Mouse (Mus musculus): ENCODE results near the gene Celf1. TPM values are rescaled to one million over a fixed set of nuclear protein-coding genes. Genes with fewer than 3 reads are reported as not detected.
A peak's percentile ranks its signal among the peaks of the same experiment; 100 is the strongest.

Gene Celf1
- polyA plus RNA-seq, 1 experiment from 2014 or later: 132 TPM

DNA sequence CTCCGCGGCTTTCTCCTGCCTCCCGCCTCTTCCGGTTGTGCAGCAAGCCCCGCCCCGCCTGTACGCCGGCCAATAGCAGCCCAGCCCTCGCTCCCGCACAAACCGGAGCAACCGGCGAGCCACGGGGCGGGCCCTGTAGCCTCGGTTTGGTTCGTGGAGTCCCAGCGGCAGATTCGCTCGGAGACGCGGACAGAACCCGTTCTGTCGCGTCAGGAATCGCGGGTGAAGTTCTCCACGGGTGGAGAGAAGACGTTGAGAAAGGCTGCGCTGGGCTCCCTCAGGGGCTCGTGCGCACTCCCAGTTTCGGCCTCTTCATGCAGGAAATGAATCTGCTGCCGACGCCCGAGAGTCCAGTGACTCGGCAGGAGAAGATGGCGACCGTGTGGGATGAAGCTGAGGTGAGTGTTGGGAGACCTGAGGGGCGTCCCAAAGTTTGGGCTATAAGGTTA, 113.8 kb downstream of the Celf1 start, which contains the start of gene Psmc3:
Psmc3 (plus strand) TSS at position 76 of the 449 bp plus-strand sequence.
- H3K27me3 ChIP-seq: no peaks in the 10 kb centered on the region
- peak within 1 kb of the TSS; percentile 72 for H3K27ac ChIP-seq
- peaks cover 44% of the 10 kb centered on the region for H3K36me3 ChIP-seq (ENCODE audit: poor library complexity, severe bottlenecking)
- peak within 1 kb of the TSS; percentile 84 for H3K4me2 ChIP-seq
- H3K4me1 ChIP-seq: peaks cover 17% of the 10 kb centered on the region
- no peaks in the 10 kb centered on the region for H3K9me3 ChIP-seq (replicated peaks)
- peak within 1 kb of the TSS; percentile 73 for H3K9ac ChIP-seq
- peak within 1 kb of the TSS; percentile 61 for H3K4me3 ChIP-seq
- peak; percentile 99 for ATAC-seq
- under 1% methylated on average over 40 of the region's 40 CpGs for WGBS

DNA sequence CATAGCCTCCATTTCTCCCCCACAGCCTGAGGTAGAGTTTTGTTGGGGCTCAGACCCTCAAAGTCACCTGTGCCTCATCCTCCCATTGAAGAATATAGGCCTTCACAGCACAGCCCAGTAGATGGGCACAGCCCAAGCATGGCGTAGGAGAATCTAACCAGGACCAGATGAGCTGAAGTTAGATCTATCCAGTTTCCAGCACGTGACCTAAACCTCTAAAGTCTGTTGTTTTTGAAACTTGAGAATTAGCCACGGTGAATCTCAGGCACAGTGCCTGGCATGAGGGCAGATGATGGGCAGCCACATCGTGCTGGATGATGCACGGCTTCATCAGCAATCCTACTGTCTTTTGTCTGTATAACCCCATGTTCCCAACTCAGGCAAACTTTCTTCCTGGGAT, 118.3 kb downstream of the Celf1 start:
- Histone ChIP-seq H3K27ac (no peak overlapping the region), H3K9ac (no peak overlapping the region), H3K27me3 (no peaks in the 10 kb centered on the region), H3K36me3 (ENCODE audit: poor library complexity, severe bottlenecking) (peaks cover 82% of the 10 kb centered on the region), H3K4me1 (peaks cover 13% of the 10 kb centered on the region), H3K4me3 (no peak overlapping the region), H3K9me3 (replicated peaks) (no peaks in the 10 kb centered on the region), H3K4me2 (no peak overlapping the region)
- no peak for ATAC-seq
- WGBS: 93% methylated on average over 5 of the region's 5 CpGs

DNA sequence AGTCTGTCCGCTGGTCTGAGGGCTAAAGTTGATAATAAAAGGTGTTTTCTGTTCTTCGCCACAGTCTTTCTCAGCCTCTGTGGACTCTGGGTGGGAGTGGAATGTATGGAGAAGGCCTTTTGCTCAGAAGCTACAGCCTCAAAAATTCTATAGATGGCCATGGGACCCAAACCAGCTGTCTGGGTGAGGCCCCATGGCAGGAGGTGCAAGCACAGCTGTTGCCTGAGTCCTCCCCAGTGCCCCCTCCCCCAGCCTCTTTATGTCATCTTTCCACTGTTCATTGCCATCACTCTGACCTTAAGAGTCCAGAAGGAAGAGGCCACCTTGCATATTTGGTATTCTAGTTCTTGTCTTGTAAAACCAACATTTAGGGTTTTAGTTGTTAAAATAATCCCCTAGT, 119.2 kb downstream of the Celf1 start:
- WGBS: 100% methylated on average over 2 of the region's 2 CpGs
- Histone ChIP-seq H3K4me2 (no peak overlapping the region), H3K9me3 (replicated peaks) (no peaks in the 10 kb centered on the region), H3K9ac (no peak overlapping the region), H3K36me3 (ENCODE audit: poor library complexity, severe bottlenecking) (peaks cover 91% of the 10 kb centered on the region), H3K27ac (no peak overlapping the region), H3K4me3 (no peak overlapping the region), H3K4me1 (peaks cover 13% of the 10 kb centered on the region), H3K27me3 (no peaks in the 10 kb centered on the region)
- ATAC-seq: no peak

DNA sequence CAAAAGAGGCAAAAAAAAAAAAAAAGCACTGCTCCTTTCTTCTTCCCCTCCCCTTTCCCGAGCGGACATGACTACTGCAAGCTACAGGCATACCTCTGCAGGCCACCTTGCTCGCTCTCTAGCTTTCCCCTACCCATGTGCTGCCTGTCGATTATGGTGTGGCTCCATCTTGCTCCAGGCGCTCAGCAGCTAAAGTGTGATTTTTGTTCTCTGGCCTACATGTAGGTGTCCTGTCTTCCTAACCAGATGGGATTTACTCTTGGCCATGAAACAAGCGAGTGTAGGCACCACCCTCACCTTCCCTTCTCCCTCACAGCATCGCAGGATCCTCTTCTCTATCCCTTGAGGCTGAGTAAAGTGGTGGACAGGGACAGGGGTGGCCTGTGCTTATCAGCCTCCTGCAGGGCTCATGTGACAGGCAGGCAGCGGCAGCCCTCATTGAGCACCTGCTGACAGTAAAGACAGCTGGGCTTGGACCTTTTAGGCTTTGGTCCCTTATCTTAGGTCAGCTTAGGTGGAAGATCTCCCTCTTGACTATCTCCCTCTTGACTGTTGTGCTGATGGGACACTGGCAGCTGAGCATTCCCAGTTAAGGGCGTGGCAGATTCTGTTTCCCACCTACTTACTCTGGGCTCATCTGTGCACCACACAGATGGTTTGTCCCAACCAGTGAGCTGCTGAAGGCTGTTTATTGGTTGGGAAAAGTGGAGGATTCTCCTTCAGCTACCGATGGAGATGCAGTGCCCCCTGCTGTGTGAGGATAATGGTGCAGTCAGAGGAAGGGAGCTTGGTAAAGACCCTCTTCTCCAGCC, 120.6 kb downstream of the Celf1 start:
- peak; percentile 61 for ATAC-seq
- Histone ChIP-seq H3K27ac (no peak overlapping the region), H3K9ac (no peak overlapping the region), H3K4me3 (no peak overlapping the region), H3K4me1 (0 out of 2 replicates have a peak, but pooled peaks cover 4% of the 10 kb centered on the region), H3K36me3 (ENCODE audit: poor library complexity, severe bottlenecking) (peaks cover 99% of the 10 kb centered on the region), H3K27me3 (no peaks in the 10 kb centered on the region), H3K4me2 (no peak overlapping the region), H3K9me3 (replicated peaks) (no peaks in the 10 kb centered on the region)
- 76% methylated on average over 10 of the region's 10 CpGs for WGBS

DNA sequence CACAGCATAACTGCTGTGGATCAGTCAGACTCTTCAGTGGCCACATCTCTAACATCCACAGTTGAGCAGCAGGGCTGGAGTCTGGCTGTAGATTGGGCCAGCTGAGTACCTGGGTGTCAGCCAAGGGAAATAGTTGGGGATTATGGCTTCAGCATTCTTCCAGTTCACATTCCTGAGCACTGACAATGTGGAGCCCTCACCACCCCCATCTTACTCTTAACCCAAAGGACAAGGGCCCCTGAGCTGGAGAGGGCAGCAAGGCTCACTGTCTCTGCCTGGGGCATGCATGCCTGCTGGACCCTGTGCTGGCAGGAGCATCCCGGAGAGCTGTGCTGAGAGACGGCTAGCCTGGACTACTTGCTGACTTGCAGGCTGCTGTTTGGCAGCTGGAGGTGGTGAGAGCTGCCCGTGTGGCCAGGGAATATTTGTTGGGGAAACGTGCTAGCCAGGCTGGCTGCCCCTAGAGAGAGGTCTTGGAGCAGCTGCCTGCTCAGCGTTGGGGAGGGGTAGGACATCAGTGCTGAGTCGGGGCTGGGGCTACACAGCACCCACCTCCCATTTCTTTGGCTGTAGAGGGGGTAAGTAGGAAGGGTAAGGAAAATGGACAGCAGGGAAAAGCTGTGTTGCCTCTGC, 121.8 kb downstream of the Celf1 start:
- 86% methylated on average over 6 of the region's 6 CpGs for WGBS

DNA sequence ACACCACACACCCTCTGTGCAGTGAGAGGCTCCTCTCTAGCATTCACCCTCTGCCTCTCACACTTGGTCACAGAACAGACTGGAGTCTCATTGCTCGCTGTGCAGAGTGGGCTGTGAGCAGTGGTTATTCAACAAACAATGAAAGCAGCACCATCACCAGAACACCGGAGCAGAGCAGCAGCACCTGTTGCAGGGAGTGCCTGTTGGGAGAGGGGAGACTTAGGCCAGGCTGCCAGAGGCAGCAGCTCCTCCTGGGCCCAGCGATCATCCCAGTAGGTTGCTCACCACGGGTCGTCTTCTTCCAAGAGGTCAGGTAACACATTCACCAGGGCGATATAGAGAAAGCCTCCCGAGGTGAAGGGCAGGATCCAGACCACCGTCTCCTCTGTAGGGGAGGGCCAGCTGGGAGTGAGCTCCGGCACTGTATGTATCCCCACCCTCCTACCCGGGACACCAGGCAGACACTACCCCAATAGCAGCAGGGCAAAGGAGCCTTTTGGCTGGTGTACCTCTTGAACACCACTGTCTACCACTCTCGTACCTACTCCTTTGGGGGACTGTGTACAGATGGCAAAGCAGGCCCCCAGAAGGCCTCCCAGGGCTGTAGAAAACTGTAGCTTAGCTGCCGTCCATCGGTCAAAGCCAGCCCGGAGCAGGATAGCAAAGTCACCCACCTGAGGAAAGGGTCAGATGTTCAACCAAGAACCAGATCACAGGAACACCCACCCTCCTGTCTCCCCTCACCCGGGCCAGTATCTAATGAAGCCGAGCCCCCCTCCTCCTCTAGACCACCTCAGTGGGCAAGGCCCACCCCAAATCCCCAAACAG, 122.8 kb downstream of the Celf1 start:
- Histone ChIP-seq H3K27me3 (no peaks in the 10 kb centered on the region), H3K9me3 (replicated peaks) (no peaks in the 10 kb centered on the region), H3K36me3 (ENCODE audit: poor library complexity, severe bottlenecking) (peaks cover 85% of the 10 kb centered on the region), H3K9ac (no peak overlapping the region), H3K4me3 (no peak overlapping the region), H3K27ac (no peak overlapping the region), H3K4me1 (0 out of 2 replicates have a peak, but pooled peaks cover 5% of the 10 kb centered on the region), H3K4me2 (no peak overlapping the region)
- no peak for ATAC-seq
- 93% methylated on average over 16 of the region's 16 CpGs for WGBS

More for the DNA sequence above, 121.8 kb downstream of the Celf1 start:
- H3K27me3 ChIP-seq: no peaks in the 10 kb centered on the region
- H3K27ac ChIP-seq: no peak overlapping the region
- peaks cover 91% of the 10 kb centered on the region for H3K36me3 ChIP-seq (ENCODE audit: poor library complexity, severe bottlenecking)
- H3K4me1 ChIP-seq: 0 out of 2 replicates have a peak, but pooled peaks cover 5% of the 10 kb centered on the region
- no peak overlapping the region for H3K4me2 ChIP-seq
- no peak for ATAC-seq
- no peaks in the 10 kb centered on the region for H3K9me3 ChIP-seq (replicated peaks)
- H3K4me3 ChIP-seq: no peak overlapping the region
- H3K9ac ChIP-seq: no peak overlapping the region

DNA sequence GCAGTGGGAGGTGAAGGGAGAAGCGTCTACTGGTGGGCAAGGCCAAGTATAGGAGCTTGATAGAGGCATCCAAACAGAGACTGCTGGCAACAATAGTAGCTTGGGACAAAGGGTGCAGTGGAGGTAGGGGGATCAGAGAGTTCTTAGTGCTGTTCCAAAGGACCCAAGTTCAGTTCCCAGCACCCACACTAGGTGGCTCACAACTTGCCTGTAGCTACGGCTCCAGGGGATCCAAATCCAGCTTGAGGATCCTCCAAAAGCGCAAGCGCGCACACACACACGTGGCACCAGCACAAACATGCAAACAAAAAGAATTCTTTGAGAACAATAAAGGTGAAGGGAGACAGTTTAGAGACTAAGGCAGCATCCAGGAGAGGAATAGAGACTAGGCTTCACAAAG, 124.0 kb downstream of the Celf1 start:
- peaks cover 16% of the 10 kb centered on the region for H3K4me1 ChIP-seq
- WGBS: 91% methylated on average over 6 of the region's 6 CpGs
- H3K36me3 ChIP-seq (ENCODE audit: poor library complexity, severe bottlenecking): peaks cover 73% of the 10 kb centered on the region
- H3K9me3 ChIP-seq (replicated peaks): no peaks in the 10 kb centered on the region
- no peak overlapping the region for H3K4me3 ChIP-seq
- no peak for ATAC-seq
- H3K27me3 ChIP-seq: no peaks in the 10 kb centered on the region
- H3K4me2 ChIP-seq: no peak overlapping the region
- no peak overlapping the region for H3K9ac ChIP-seq
- no peak overlapping the region for H3K27ac ChIP-seq

DNA sequence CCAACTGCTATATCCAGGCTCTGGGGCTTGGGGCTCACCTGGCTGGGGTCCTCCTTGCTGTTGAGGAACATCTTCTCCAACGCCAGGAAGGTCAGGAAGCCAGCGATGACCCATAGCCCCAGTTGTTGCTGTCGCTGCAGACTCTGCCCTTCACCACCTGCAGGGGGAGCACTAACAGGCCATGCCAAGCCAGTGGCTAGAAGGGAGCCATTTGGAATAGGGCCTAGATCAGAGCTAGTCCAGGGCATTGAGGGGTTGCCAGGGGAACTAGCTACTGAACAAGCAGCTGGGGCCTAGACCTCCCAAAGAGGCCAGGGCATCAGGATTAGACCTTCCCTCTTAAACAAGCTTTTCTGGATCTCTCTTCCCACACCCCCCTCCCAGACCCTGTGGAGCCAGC, 125.4 kb downstream of the Celf1 start:
- peaks cover 60% of the 10 kb centered on the region for H3K36me3 ChIP-seq (ENCODE audit: poor library complexity, severe bottlenecking)
- no peak overlapping the region for H3K4me2 ChIP-seq
- no peaks in the 10 kb centered on the region for H3K9me3 ChIP-seq (replicated peaks)
- H3K27ac ChIP-seq: no peak overlapping the region
- WGBS: 34% methylated on average over 3 of the region's 3 CpGs
- no peak overlapping the region for H3K9ac ChIP-seq
- no peak overlapping the region for H3K4me3 ChIP-seq
- H3K27me3 ChIP-seq: no peaks in the 10 kb centered on the region
- no peak for ATAC-seq
- H3K4me1 ChIP-seq: peaks cover 22% of the 10 kb centered on the region

DNA sequence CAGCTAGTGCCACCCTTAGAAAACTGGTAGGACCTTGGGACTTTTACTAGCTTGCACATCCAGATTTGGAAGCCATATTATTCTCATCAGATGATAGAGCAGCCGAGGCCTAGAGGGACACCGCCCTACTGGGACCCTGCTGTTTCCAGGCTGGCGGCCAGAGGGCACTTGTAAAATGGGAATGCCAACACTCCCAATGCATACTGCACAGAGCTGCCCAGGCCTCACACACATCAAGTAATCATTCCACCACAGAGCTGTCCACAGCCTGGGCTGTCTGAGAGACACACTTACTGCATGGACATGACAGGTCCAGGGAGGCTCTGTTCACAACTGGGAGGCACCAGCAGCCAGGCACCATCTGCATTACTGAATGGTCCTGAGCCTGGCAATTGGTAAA, 126.3 kb downstream of the Celf1 start:
- no peak overlapping the region for H3K4me3 ChIP-seq
- peaks cover 51% of the 10 kb centered on the region for H3K36me3 ChIP-seq (ENCODE audit: poor library complexity, severe bottlenecking)
- no peak overlapping the region for H3K9ac ChIP-seq
- no peak for ATAC-seq
- H3K27ac ChIP-seq: no peak overlapping the region
- no peak overlapping the region for H3K4me2 ChIP-seq
- H3K27me3 ChIP-seq: no peaks in the 10 kb centered on the region
- 93% methylated on average over 3 of the region's 3 CpGs for WGBS
- H3K4me1 ChIP-seq: peaks cover 30% of the 10 kb centered on the region
- H3K9me3 ChIP-seq (replicated peaks): no peaks in the 10 kb centered on the region

DNA sequence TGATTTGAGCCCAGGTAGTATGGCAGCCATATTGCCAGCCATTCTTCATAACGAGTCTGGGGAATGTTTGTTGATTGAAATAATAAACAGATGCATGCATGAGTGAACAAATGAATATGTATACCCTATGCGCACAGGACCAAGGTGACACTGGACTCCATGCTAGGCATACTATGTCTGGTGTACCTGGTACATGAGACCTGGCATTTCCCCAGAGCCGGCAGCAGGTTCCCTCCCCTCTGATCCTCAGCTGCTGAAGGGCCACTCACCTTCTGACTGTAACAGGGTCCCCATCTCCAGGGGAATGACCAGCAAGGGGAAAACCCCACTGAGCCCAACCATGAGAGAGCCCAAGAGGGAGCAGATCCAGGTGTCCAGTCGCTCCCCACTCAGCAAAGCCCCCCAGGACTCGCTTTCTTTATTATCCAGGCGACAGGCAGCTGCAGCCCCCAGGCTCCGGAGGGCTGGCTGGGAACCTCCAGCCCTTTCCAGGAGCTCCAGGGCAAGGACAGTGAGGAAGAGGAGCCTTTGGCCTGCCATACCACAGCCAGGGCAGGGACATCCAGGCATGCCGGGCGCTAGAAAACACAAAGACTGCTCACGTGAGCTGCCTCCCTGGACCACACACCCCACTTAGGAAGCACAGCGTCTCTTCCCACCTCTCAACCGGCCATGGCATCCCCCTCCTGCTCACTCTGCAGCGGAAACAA, 128.1 kb downstream of the Celf1 start:
- peaks cover 30% of the 10 kb centered on the region for H3K4me1 ChIP-seq
- WGBS: 61% methylated on average over 13 of the region's 13 CpGs
- H3K27me3 ChIP-seq: no peaks in the 10 kb centered on the region
- peak overlapping the region; percentile 88 for H3K4me2 ChIP-seq
- no peaks in the 10 kb centered on the region for H3K9me3 ChIP-seq (replicated peaks)
- H3K27ac ChIP-seq: no peak overlapping the region
- 0 out of 2 replicates have a peak overlapping the region, but pooled peaks have one; percentile 69 for H3K4me3 ChIP-seq
- H3K36me3 ChIP-seq (ENCODE audit: poor library complexity, severe bottlenecking): peaks cover 32% of the 10 kb centered on the region
- ATAC-seq: no peak
- H3K9ac ChIP-seq: peak overlapping the region; percentile 46

DNA sequence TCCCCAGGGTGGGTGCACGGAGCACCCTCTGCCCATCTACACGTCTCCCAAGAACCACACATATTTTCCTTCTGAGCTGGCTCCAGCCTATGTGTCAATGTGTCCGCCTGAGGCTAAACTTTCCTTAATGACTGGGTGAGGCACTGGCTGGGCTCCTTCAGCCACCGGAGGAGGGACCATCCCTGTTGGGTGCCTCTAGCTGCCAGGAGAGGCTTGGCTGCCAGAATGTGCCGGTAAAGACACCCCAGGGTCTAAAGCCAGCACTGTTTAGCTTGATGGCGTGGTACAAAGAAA, 128.6 kb downstream of the Celf1 start:
- Histone ChIP-seq H3K36me3 (ENCODE audit: poor library complexity, severe bottlenecking) (peaks cover 27% of the 10 kb centered on the region), H3K9ac (peak overlapping the region; percentile 84), H3K4me2 (peak overlapping the region; percentile 88), H3K4me1 (peaks cover 30% of the 10 kb centered on the region), H3K27ac (no peak overlapping the region), H3K9me3 (replicated peaks) (no peaks in the 10 kb centered on the region), H3K27me3 (no peaks in the 10 kb centered on the region), H3K4me3 (peak overlapping the region; percentile 69; the same call in 1 of the 2 replicates)
- 47% methylated on average over 6 of the region's 6 CpGs for WGBS
- no peak for ATAC-seq
